Mouse (Mus musculus) layer of hippocampus, postnatal 14 days (tissue): ENCODE measurements around the gene Olfr109. TPM values are rescaled to one million over a fixed set of nuclear protein-coding genes. Genes with fewer than 3 reads are reported as not detected.
A peak's percentile ranks its signal among the peaks of the same experiment; 100 is the strongest.

ENCODE experiments used
- DNase-seq, 2 experiments: peaks; one replicate each; pipeline ENCODE4 v3.0.0; 2021 to 2022; ENCODE audit warnings: low spot score in 2 of 2, mixed read lengths in 1 of 2
- long read RNA-seq, 2 experiments: library from polyadenylated mRNA; stranded (forward); transcript quantifications; one replicate each; pipeline ENCODE4 v2.0.0; 2021
- total RNA-seq, 2 experiments: library from RNA; stranded (reverse); gene quantifications; 2 replicates each; pipeline ENCODE4 v1.2.3; 2021

Olfr109 gene
- not detected for total RNA-seq
- long read RNA-seq, experiment 1 = 0 reads
- long read RNA-seq, experiment 2 = 0 reads

- DNase-seq = no peak
Measured at GRCm38 (mm10) chr17:37458616-37459015, at the start of gene Olfr109. Gene Olfr109 (plus strand): TSS chr17:37458916.

GRCm38 (mm10) chr17:37413380-37413779 lies 45.3 kb upstream of the Olfr109 start:
- no peak for DNase-seq

GRCm38 (mm10) chr17:37445180-37445579 lies 13.5 kb upstream of the Olfr109 start, which contains the start of gene Olfr108:
Gene Olfr108 (plus strand): TSS chr17:37445480.
- DNase-seq = no peak

GRCm38 (mm10) chr17:37483452-37483851 lies 24.7 kb downstream of the Olfr109 start, which contains the start of gene H2-M2:
Gene H2-M2 (minus strand): TSS chr17:37483552.
- DNase-seq = no peak

- DNase-seq = peak in 1 of 2 experiments; percentile 10
Measured at GRCm38 (mm10) chr17:37491930-37492518, 33.3 kb downstream of the Olfr109 start, which contains the start of gene Olfr110. Gene Olfr110 (plus strand): TSS chr17:37492468.

- no peak for DNase-seq
Measured at GRCm38 (mm10) chr17:37507730-37508129, 49.0 kb downstream of the Olfr109 start, which contains the start of gene Olfr111. Gene Olfr111 (plus strand): TSS chr17:37508030.

Other genes with a start within 250 kb of the Olfr109 start
- gene Olfr95, start 245.8 kb upstream of the Olfr109 start, total RNA-seq = not detected
- gene Olfr96, start 238.8 kb upstream of the Olfr109 start, total RNA-seq = not detected
- not detected for gene Olfr97, start 221.6 kb upstream of the Olfr109 start, total RNA-seq
- gene Olfr98, start 195.2 kb upstream of the Olfr109 start, total RNA-seq = not detected
- gene H2-M3, start 188.7 kb upstream of the Olfr109 start, total RNA-seq = 1 to 10 TPM; 2.2 to 2.5 TPM
- gene Olfr99, start 175.5 kb upstream of the Olfr109 start, total RNA-seq = not detected
- gene Olfr101, start 154.6 kb upstream of the Olfr109 start, total RNA-seq = not detected
- gene Olfr102, start 141.9 kb upstream of the Olfr109 start, total RNA-seq = not detected
- not detected for gene Olfr103, start 119.2 kb upstream of the Olfr109 start, total RNA-seq
- not detected for gene Olfr104-ps, start 99.3 kb upstream of the Olfr109 start, total RNA-seq
- gene Olfr105-ps, start 79.9 kb upstream of the Olfr109 start, total RNA-seq = not detected
- gene Olfr106-ps, start 68.5 kb upstream of the Olfr109 start, total RNA-seq = not detected
- under 1 TPM in 1 of 2 experiments, not detected in 1; 0.10 TPM for gene Olfr107, start 59.7 kb upstream of the Olfr109 start, total RNA-seq
- gene Olfr108, start 13.4 kb upstream of the Olfr109 start, total RNA-seq = not detected
- not detected for gene H2-M2, start 24.6 kb downstream of the Olfr109 start, total RNA-seq
- not detected for gene Olfr110, start 33.6 kb downstream of the Olfr109 start, total RNA-seq
- gene Olfr111, start 49.1 kb downstream of the Olfr109 start, total RNA-seq = not detected
- gene Olfr112, start 110.5 kb downstream of the Olfr109 start, total RNA-seq = not detected
- gene Olfr113, start 118.7 kb downstream of the Olfr109 start, total RNA-seq = not detected
- not detected for gene Olfr114, start 133.8 kb downstream of the Olfr109 start, total RNA-seq
- gene Olfr115, start 168.2 kb downstream of the Olfr109 start, total RNA-seq = not detected
- not detected for gene Olfr116, start 168.3 kb downstream of the Olfr109 start, total RNA-seq
- gene Olfr117, start 204.9 kb downstream of the Olfr109 start, total RNA-seq = not detected
- gene Olfr118, start 208.1 kb downstream of the Olfr109 start, total RNA-seq = not detected
- gene Olfr119, start 237.6 kb downstream of the Olfr109 start, total RNA-seq = not detected